Mouse (Mus musculus) midbrain, postnatal 0 days (tissue): Measurements from ENCODE around the gene Eif2b2. TPM values are rescaled to one million over a fixed set of nuclear protein-coding genes. Genes with fewer than 3 reads are reported as not detected.
A peak's percentile ranks its signal among the peaks of the same experiment; 100 is the strongest.

Source experiments
- ATAC-seq: fragments of 200-750 bp; cut with Nextera tagmentation; 2 replicates; pipeline ENCODE4 v1.8.0; 2017; ENCODE audit warnings: moderate number of reproducible peaks, mild to moderate bottlenecking, moderate TSS enrichment, moderate library complexity; ENCODE audit not compliant: low FRiP score
- DNase-seq: peaks from one replicate; pipeline ENCODE4 v3.0.0-alpha.2; 2015; ENCODE audit warnings: low spot score
- H3K27ac ChIP-seq: fragments of 300-500 bp; sonication (generic); 2 replicates; pipeline ENCODE4 v1.5.1; 2014; ENCODE audit warnings: low read depth, mild to moderate bottlenecking, low read length, mixed read lengths
- H3K27me3 ChIP-seq: fragments of 300-500 bp; sonication (generic); 2 replicates; pipeline ENCODE4 v1.6.1; 2014; ENCODE audit warnings: low read length, control low read depth, mixed read lengths; ENCODE audit not compliant: insufficient read depth
- H3K36me3 ChIP-seq: fragments of 300-500 bp; sonication (generic); 2 replicates; pipeline ENCODE4 v1.6.1; 2014; ENCODE audit warnings: low read length, control low read depth, mixed read lengths; ENCODE audit not compliant: insufficient read depth
- H3K4me1 ChIP-seq: fragments of 300-500 bp; sonication (generic); 2 replicates; pipeline ENCODE4 v1.6.1; 2014; ENCODE audit warnings: mild to moderate bottlenecking, control low read depth, antibody characterized with exemption, low read length, mixed read lengths; ENCODE audit not compliant: insufficient read depth
- H3K4me2 ChIP-seq: fragments of 300-500 bp; sonication (generic); 2 replicates; pipeline ENCODE4 v1.6.1; 2014; ENCODE audit warnings: low read depth, mild to moderate bottlenecking, low read length, mixed read lengths; ENCODE audit not compliant: poor library complexity, severe bottlenecking
- H3K4me3 ChIP-seq: fragments of 300-500 bp; sonication (generic); 2 replicates; pipeline ENCODE4 v1.5.1; 2014; ENCODE audit warnings: low read depth, mild to moderate bottlenecking, low read length, moderate library complexity
- H3K9ac ChIP-seq: fragments of 300-500 bp; sonication (generic); replicated peaks from 2 replicates; pipeline ENCODE4 v1.6.1; 2014; ENCODE audit warnings: mild to moderate bottlenecking, low read length, moderate library complexity, mixed read lengths; ENCODE audit not compliant: poor library complexity, severe bottlenecking
- H3K9me3 ChIP-seq: fragments of 300-500 bp; sonication (generic); 2 replicates; pipeline ENCODE4 v1.6.1; 2016; ENCODE audit warnings: low read length, control low read depth
- CTCF ChIP-seq: IDR thresholded peaks from 2 replicates; pipeline ENCODE4 v1.5.1; 2016; ENCODE audit warnings: antibody characterized with exemption, mild to moderate bottlenecking
- WGBS: fragments of 180-500 bp; shearing (Covaris S2); extraction: QIAGEN DNeasy Blood & Tissue Kit; methylation state at CpG from one replicate; pipeline ENCODE4 v1.1.7; 2014; 5-methylcytosine and 5-hydroxymethylcytosine counted together
- polyA plus RNA-seq: library from polyadenylated mRNA; unstranded; fragments of >200 nt; fragmentation: Nextera tagmentation; extraction: Ambion mirVana; gene quantifications from 2 replicates; pipeline ENCODE4 v1.2.1, GENCODE M21; 2015
- total RNA-seq: library from RNA; depleted of rRNA; stranded (reverse); fragments of >200 nt; gene quantifications from 2 replicates; pipeline ENCODE4 v1.2.3, GENCODE M21; 2014

Gene Eif2b2
- total and polyA plus RNA-seq, 2 experiments from 2014 or later, result 43.1 to 79.5 TPM

DNA sequence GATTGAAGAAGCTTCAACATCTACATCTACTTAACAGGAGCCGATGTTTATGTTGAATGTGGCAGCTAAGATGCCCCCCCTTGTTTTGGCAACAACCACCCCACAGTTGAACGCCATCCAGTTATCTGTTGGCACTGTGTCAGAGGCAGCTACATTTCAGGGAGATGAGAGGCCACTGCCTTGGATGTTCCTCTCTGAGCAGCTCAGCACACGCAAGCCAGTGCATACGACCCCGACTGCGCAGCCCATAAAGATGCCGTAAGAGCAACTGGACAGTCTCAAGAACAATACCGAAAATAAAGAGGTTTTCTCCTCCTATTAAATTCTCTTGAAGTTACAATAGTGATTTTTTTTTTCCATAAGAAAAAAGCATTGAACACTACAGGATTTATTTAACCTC is 45.2 kb downstream of the Eif2b2 start:
- no peak overlapping the region for H3K4me2 ChIP-seq
- peak; percentile 15 for DNase-seq
- no peaks in the 10 kb centered on the region for H3K4me1 ChIP-seq
- H3K4me3 ChIP-seq, result no peak overlapping the region
- H3K27me3 ChIP-seq, result no peaks in the 10 kb centered on the region
- no peak overlapping the region for H3K27ac ChIP-seq
- H3K9ac ChIP-seq, result no peak overlapping the region
- H3K36me3 ChIP-seq, result peaks cover 2% of the 10 kb centered on the region; the same call in 1 of the 2 replicates
- no peaks in the 10 kb centered on the region for H3K9me3 ChIP-seq
- TF ChIP-seq CTCF, result no peak
- ATAC-seq, result no peak
- WGBS, result 84% methylated on average over 8 of the region's 8 CpGs

DNA sequence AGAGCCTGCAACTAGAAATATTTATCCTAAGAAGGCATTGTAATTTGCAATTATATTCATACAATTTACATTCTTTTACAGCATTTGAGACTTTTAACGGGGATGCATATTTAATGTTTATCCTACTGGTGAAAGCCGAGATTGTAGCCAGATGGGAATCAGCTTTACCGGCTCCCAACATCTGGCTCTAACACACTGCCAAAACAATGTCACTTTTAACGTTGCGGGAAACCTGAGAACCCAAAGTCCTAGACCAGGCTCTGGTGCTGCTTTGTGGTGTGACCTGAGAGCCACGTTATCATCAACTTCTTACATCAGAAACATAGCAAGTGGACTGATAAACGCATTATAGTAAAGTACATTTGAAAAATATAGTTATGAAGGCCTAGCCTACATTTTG is 45.7 kb downstream of the Eif2b2 start:
- Histone ChIP-seq H3K4me1 (no peaks in the 10 kb centered on the region), H3K9me3 (no peaks in the 10 kb centered on the region), H3K27me3 (no peaks in the 10 kb centered on the region), H3K27ac (no peak overlapping the region), H3K4me3 (no peak overlapping the region), H3K9ac (no peak overlapping the region), H3K36me3 (peaks cover 2% of the 10 kb centered on the region; the same call in 1 of the 2 replicates), H3K4me2 (no peak overlapping the region)
- DNase-seq (no peak), ATAC-seq (no peak)
- TF ChIP-seq CTCF, result no peak
- WGBS, result 64% methylated on average over 7 of the region's 7 CpGs

DNA sequence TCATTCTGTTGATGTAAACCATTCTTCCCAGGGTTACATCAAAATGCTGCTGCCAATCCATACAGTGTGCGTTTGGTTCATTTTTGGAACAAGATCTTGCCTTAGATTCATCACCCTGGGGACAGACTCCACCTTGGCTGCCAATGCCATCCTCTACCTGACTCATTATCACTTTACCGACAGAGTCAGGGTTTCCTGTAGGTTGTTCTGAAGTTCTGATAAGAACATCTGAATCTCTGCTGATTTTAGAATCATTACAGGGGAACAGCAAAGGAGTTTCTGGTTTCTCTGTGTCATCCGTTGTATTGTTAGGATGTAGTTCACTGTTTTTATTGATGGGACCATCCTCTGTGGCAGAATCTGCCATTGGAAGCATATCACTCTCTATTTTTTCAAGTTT is 47.0 kb downstream of the Eif2b2 start:
- H3K27me3 ChIP-seq, result no peaks in the 10 kb centered on the region
- ATAC-seq, result no peak
- H3K4me1 ChIP-seq, result no peaks in the 10 kb centered on the region
- H3K9me3 ChIP-seq, result no peaks in the 10 kb centered on the region
- DNase-seq, result no peak
- 96% methylated on average over 3 of the region's 3 CpGs for WGBS
- no peak overlapping the region for H3K4me3 ChIP-seq
- no peak for TF ChIP-seq CTCF
- H3K36me3 ChIP-seq, result peaks cover 2% of the 10 kb centered on the region; the same call in 1 of the 2 replicates
- H3K4me2 ChIP-seq, result no peak overlapping the region
- H3K27ac ChIP-seq, result no peak overlapping the region
- no peak overlapping the region for H3K9ac ChIP-seq

DNA sequence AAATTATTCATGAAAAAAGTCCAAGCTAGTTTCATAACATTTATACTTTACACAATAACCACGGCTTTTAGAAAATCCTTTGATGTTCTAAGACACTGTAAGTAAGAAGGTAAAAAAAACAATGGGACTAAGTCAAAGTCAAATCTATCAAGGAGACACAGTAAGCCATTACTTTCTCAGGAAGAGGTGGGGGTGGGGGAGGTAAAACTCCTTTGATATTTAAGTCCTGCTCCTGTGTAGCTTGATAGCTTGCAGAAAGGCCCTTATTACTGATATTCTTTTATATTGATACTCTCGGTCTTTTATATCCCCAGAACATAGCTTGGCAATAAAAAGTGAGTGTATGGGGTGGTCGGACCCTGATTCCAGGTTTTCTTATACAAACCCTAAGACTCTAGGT is 50.5 kb downstream of the Eif2b2 start:
- no peak for ATAC-seq

DNA sequence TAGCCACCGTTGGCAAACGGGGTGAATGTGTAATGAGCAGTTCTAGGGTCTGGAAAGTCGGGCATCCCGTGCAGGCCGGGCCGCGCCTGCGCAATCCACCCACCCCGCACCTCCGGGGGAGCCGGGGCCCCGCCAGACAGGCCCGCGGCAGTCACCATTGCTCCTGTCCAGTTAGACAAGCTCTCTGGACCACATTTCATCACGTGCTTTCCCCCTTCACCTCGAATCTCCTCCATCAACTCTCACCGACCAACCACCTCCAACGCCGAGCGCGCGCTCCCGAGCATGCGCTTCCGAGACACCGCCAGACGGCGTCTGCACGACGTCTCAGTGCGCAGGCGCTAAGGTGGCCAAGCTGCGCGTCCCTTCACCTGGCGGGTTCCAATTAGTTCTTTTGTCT is 51.0 kb downstream of the Eif2b2 start, which contains the start of gene Mlh3:
TSS of gene Mlh3 (minus strand) at position 281 of the 400 bp plus-strand sequence.
- DNase-seq, result peak; percentile 93
- H3K36me3 ChIP-seq, result no peaks in the 10 kb centered on the region
- H3K4me1 ChIP-seq, result no peaks in the 10 kb centered on the region
- peak within 1 kb of the TSS; percentile 57 for H3K4me3 ChIP-seq
- peak within 1 kb of the TSS; percentile 48 for H3K9ac ChIP-seq
- no peaks in the 10 kb centered on the region for H3K9me3 ChIP-seq
- peak; percentile 72 for TF ChIP-seq CTCF
- H3K27ac ChIP-seq, result peak within 1 kb of the TSS; percentile 70
- peak within 1 kb of the TSS; percentile 65 for H3K4me2 ChIP-seq
- peak; percentile 90 for ATAC-seq
- WGBS, result 3% methylated on average over 35 of the region's 35 CpGs
- H3K27me3 ChIP-seq, result no peaks in the 10 kb centered on the region

More for the DNA sequence above, 50.5 kb downstream of the Eif2b2 start:
- Histone ChIP-seq H3K4me3 (peak overlapping the region; percentile 57), H3K9ac (peak overlapping the region; percentile 48), H3K4me1 (no peaks in the 10 kb centered on the region), H3K36me3 (no peaks in the 10 kb centered on the region), H3K4me2 (peak overlapping the region; percentile 65), H3K9me3 (no peaks in the 10 kb centered on the region), H3K27me3 (no peaks in the 10 kb centered on the region), H3K27ac (peak overlapping the region; percentile 70)
- TF ChIP-seq CTCF, result no peak
- no peak for DNase-seq
- 58% methylated on average over 3 of the region's 3 CpGs for WGBS

DNA sequence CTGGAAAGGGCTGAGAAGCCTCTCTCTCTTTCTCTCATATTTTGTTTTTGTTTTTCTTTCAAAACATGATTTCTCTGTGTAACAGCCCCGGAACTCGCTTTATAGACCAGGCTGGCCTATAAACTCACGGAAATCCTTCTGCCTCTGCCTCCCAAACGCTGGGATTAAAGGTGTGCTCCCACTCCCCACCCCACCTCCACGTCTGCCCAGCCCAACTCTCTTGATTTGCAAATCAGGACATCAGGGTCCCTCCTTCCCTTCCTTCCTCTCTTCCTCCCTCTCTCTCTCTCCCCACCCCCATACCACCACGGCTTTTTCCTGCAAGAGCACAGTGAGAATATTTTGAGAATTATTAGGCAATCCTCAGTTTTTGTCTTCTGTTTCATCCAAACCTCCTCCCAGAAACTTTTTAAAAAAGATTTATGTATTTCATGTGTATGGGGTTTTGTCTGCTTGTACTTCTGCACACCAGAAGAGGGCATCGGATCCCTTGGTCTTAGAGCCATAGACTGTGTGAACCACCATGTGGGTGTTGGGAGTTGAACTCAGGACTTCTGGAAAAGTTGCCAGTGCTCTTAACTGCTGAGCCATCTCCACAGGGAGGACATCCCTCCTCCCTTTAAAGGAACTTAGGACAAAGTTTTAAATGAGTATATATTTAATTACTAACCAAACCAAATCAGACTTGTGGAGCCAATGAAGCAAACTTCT is 52.0 kb downstream of the Eif2b2 start:
- no peaks in the 10 kb centered on the region for H3K36me3 ChIP-seq
- TF ChIP-seq CTCF, result 0 out of 2 replicates have a peak, but pooled peaks have one; percentile 6
- no peaks in the 10 kb centered on the region for H3K27me3 ChIP-seq
- ATAC-seq (no peak), DNase-seq (no peak)
- H3K4me3 ChIP-seq, result no peak overlapping the region
- no peak overlapping the region for H3K27ac ChIP-seq
- no peaks in the 10 kb centered on the region for H3K9me3 ChIP-seq
- 81% methylated on average over 7 of the region's 7 CpGs for WGBS
- H3K9ac ChIP-seq, result no peak overlapping the region
- no peaks in the 10 kb centered on the region for H3K4me1 ChIP-seq
- no peak overlapping the region for H3K4me2 ChIP-seq
